Mouse (Mus musculus) brain, adult 2 months (tissue): ENCODE measurements around the gene Cnih1.
"Not testable (repeated sequence)": the region's sequence is repeated elsewhere in the genome, so short reads cannot be mapped to it uniquely, and the experiment has no call there.

Experiments
- DNase-seq: peaks from one replicate; pipeline ENCODE4 v3.0.0; 2011; ENCODE audit warnings: low read depth, low spot score

The Cnih1 gene

GRCm38 (mm10) chr14:46787787-46788504 is at the start of gene Cnih1:
Gene Cnih1, minus strand, starts transcription at chr14:46788411.
- peak; percentile 95 for DNase-seq

GRCm38 (mm10) chr14:46832354-46833272 is 44.4 kb upstream of the Cnih1 start:
- peak; percentile 54 for DNase-seq

- DNase-seq: peak; percentile 98
These were observed 43.7 kb upstream of the Cnih1 start, which contains the start of gene Cgrrf1 for GRCm38 (mm10) chr14:46831837-46832333. Gene Cgrrf1, plus strand, starts transcription at chr14:46832125.

- no peak for DNase-seq
These were observed 43.1 kb upstream of the Cnih1 start for GRCm38 (mm10) chr14:46831295-46831694.

- DNase-seq: no peak
These were observed 39.2 kb upstream of the Cnih1 start for GRCm38 (mm10) chr14:46827430-46827829.

- no peak for DNase-seq
These were observed 35.8 kb upstream of the Cnih1 start for GRCm38 (mm10) chr14:46823996-46824395.

- DNase-seq: peak; percentile 98
These were observed 33.9 kb upstream of the Cnih1 start, which contains the start of gene Gmfb for GRCm38 (mm10) chr14:46821873-46822716. Gene Gmfb, minus strand, starts transcription at chr14:46822242.

GRCm38 (mm10) chr14:46821271-46821872 is 33.2 kb upstream of the Cnih1 start:
- peak; percentile 51 for DNase-seq

GRCm38 (mm10) chr14:46819961-46820360 is 31.8 kb upstream of the Cnih1 start:
- DNase-seq: not testable (repeated sequence)

GRCm38 (mm10) chr14:46818743-46819142 is 30.5 kb upstream of the Cnih1 start:
- DNase-seq: no peak

- DNase-seq: no peak
These were observed 28.9 kb upstream of the Cnih1 start for GRCm38 (mm10) chr14:46816916-46817622.

- DNase-seq: no peak
These were observed 27.4 kb upstream of the Cnih1 start for GRCm38 (mm10) chr14:46815640-46816039.

- DNase-seq: no peak
These were observed 19.7 kb upstream of the Cnih1 start for GRCm38 (mm10) chr14:46807927-46808326.

- DNase-seq: no peak
These were observed 18.0 kb upstream of the Cnih1 start for GRCm38 (mm10) chr14:46806186-46806585.

- no peak for DNase-seq
These were observed 15.6 kb upstream of the Cnih1 start for GRCm38 (mm10) chr14:46803791-46804190.

GRCm38 (mm10) chr14:46803259-46803658 is 15.0 kb upstream of the Cnih1 start:
- no peak for DNase-seq

- no peak for DNase-seq
These were observed 12.6 kb upstream of the Cnih1 start for GRCm38 (mm10) chr14:46800684-46801345.

GRCm38 (mm10) chr14:46794157-46794556 is 5.9 kb upstream of the Cnih1 start:
- DNase-seq: no peak

- DNase-seq: no peak
These were observed 2.5 kb upstream of the Cnih1 start for GRCm38 (mm10) chr14:46790723-46791122.

- no peak for DNase-seq
These were observed 2.1 kb upstream of the Cnih1 start for GRCm38 (mm10) chr14:46790303-46790702.
